Mouse (Mus musculus): ENCODE data around the gene Tnrc6c. TPM values are rescaled to one million over a fixed set of nuclear protein-coding genes. Genes with fewer than 3 reads are reported as not detected.
A peak's percentile ranks its signal among the peaks of the same experiment; 100 is the strongest.

The Tnrc6c gene
- polyA plus RNA-seq, 1 experiment from 2014 or later, result 24.3 TPM

DNA sequence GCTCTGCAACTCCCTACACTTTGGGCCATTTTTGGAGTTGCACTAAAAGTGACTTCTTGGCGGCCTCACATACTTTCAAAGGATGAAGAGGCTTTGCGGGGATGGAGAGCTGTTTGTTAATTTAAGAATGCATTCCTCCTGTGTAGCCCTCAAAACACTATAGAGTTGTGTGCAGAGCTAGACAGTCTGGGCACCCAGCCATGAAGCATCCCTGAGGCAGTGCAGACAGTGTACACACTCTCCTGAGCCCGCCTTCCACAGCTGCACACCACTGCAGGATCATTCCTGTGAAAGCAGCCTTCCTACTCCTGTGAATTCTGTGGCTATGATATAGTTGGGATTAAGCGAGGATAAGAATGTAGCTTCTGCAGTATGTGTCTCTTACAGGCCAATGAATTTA, 4.9 kb downstream of the Tnrc6c start:
- no peaks in the 10 kb centered on the region for H3K36me3 ChIP-seq
- no peak overlapping the region for H3K9ac ChIP-seq (replicated peaks)
- WGBS, result 56% methylated on average over 4 of the region's 4 CpGs
- no peaks in the 10 kb centered on the region for H3K27me3 ChIP-seq
- 0 out of 2 replicates have a peak overlapping the region, but pooled peaks have one; percentile 2 for H3K4me3 ChIP-seq
- H3K4me1 ChIP-seq, result peaks cover 33% of the 10 kb centered on the region
- H3K27ac ChIP-seq (replicated peaks), result no peak overlapping the region
- H3K9me3 ChIP-seq, result no peaks in the 10 kb centered on the region
- ATAC-seq (ENCODE audit: low FRiP score, low read depth), result no peak
- peak overlapping the region; percentile 35 for H3K4me2 ChIP-seq (replicated peaks)

- ATAC-seq (ENCODE audit: low FRiP score, low read depth), result no peak
- H3K4me2 ChIP-seq (replicated peaks), result no peak overlapping the region
- H3K9me3 ChIP-seq, result no peaks in the 10 kb centered on the region
- peaks cover 34% of the 10 kb centered on the region for H3K4me1 ChIP-seq
- H3K9ac ChIP-seq (replicated peaks), result no peak overlapping the region
- no peak overlapping the region for H3K27ac ChIP-seq (replicated peaks)
- 84% methylated on average over 4 of the region's 4 CpGs for WGBS
- no peaks in the 10 kb centered on the region for H3K36me3 ChIP-seq
- no peak overlapping the region for H3K4me3 ChIP-seq
- H3K27me3 ChIP-seq, result no peaks in the 10 kb centered on the region
Observed at GRCm38 (mm10) chr11:117663036-117663809, 9.1 kb downstream of the Tnrc6c start.

- Histone ChIP-seq H3K9ac (replicated peaks) (no peak overlapping the region), H3K36me3 (no peaks in the 10 kb centered on the region), H3K27ac (replicated peaks) (no peak overlapping the region), H3K4me3 (no peak overlapping the region), H3K4me2 (replicated peaks) (no peak overlapping the region), H3K9me3 (no peaks in the 10 kb centered on the region), H3K27me3 (no peaks in the 10 kb centered on the region), H3K4me1 (peaks cover 31% of the 10 kb centered on the region)
- no peak for ATAC-seq (ENCODE audit: low FRiP score, low read depth)
Observed at GRCm38 (mm10) chr11:117663810-117664139, 9.7 kb downstream of the Tnrc6c start.

DNA sequence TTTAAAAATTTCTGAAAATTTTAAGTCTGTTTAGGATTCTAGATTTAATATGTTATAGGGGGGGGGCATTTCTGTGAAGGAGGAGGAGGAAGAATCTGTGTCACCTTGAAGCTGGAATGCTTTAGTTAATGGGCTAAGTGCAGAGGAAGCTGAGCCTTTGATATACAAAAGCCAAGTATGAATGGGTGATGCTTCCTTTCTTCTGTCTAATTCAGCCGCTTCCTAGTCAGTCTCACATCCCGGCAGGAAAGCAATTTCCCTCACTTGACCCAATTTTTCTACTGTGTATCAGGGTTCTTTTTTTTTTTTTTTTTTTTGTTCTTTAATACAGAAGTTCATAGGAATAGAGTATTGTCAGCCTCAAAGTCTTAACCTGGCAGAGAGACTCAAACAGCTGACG, 11.1 kb downstream of the Tnrc6c start:
- Histone ChIP-seq H3K4me1 (peaks cover 25% of the 10 kb centered on the region), H3K4me2 (replicated peaks) (no peak overlapping the region), H3K9ac (replicated peaks) (no peak overlapping the region), H3K4me3 (no peak overlapping the region), H3K27ac (replicated peaks) (no peak overlapping the region), H3K9me3 (no peaks in the 10 kb centered on the region), H3K36me3 (no peaks in the 10 kb centered on the region), H3K27me3 (no peaks in the 10 kb centered on the region)
- ATAC-seq (ENCODE audit: low FRiP score, low read depth), result no peak
- WGBS, result 50% methylated on average over 3 of the region's 3 CpGs

DNA sequence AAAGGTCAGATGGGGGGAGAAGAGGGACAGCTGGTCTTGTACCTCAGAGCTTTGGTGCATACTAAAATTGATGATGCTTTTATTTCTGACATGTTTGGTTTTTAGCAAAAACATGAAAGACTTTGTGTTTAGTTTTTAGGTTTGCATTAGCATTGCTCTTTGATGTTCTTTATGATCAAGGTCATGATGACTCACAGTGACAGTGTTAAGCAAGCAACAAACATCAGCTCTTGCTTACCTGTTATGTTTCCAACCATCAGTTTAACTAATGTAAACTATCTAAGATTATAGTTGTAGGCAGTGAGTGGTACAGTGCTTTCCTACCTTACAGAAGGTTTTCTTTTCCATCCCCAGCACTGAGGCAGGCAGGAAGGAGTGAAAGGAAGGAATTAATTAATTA, 12.5 kb downstream of the Tnrc6c start:
- Histone ChIP-seq H3K4me2 (replicated peaks) (no peak overlapping the region), H3K9ac (replicated peaks) (no peak overlapping the region), H3K27ac (replicated peaks) (no peak overlapping the region), H3K36me3 (no peaks in the 10 kb centered on the region), H3K4me1 (peaks cover 23% of the 10 kb centered on the region), H3K9me3 (no peaks in the 10 kb centered on the region), H3K27me3 (no peaks in the 10 kb centered on the region), H3K4me3 (no peak overlapping the region)
- ATAC-seq (ENCODE audit: low FRiP score, low read depth), result no peak

DNA sequence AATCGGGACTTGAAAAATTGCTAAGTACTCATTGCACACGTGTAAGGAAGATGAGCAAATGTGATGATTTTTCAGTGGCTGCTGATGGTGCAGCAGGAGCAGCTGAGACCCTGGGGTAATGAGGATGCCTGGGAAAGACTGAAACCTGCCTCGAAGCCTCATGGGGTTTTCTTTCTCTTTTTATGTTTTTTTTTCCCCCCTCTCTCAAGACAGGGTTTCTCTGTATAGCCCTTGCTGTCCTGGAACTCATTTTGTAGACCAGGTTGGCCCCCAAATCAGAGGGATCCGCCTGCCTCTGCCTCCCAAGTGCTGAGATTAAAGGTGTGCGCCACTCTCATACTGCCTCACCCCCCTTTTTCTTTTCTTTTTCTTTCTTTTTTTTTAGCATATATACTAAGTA, 13.1 kb downstream of the Tnrc6c start:
- H3K4me1 ChIP-seq, result peaks cover 23% of the 10 kb centered on the region
- 84% methylated on average over 5 of the region's 5 CpGs for WGBS
- ATAC-seq (ENCODE audit: low FRiP score, low read depth), result no peak

GRCm38 (mm10) chr11:117667825-117668224, 13.7 kb downstream of the Tnrc6c start:
- no peak overlapping the region for H3K4me3 ChIP-seq
- no peak for ATAC-seq (ENCODE audit: low FRiP score, low read depth)
- H3K4me2 ChIP-seq (replicated peaks), result no peak overlapping the region
- H3K9me3 ChIP-seq, result no peaks in the 10 kb centered on the region
- 84% methylated on average over 5 of the region's 5 CpGs for WGBS
- no peak overlapping the region for H3K9ac ChIP-seq (replicated peaks)
- H3K27me3 ChIP-seq, result no peaks in the 10 kb centered on the region
- no peak overlapping the region for H3K27ac ChIP-seq (replicated peaks)
- peaks cover 23% of the 10 kb centered on the region for H3K4me1 ChIP-seq
- no peaks in the 10 kb centered on the region for H3K36me3 ChIP-seq

More for the DNA sequence above, 13.1 kb downstream of the Tnrc6c start:
- Histone ChIP-seq H3K27ac (replicated peaks) (no peak overlapping the region), H3K27me3 (no peaks in the 10 kb centered on the region), H3K4me3 (no peak overlapping the region), H3K9ac (replicated peaks) (no peak overlapping the region), H3K4me2 (replicated peaks) (no peak overlapping the region), H3K9me3 (no peaks in the 10 kb centered on the region), H3K36me3 (no peaks in the 10 kb centered on the region)

DNA sequence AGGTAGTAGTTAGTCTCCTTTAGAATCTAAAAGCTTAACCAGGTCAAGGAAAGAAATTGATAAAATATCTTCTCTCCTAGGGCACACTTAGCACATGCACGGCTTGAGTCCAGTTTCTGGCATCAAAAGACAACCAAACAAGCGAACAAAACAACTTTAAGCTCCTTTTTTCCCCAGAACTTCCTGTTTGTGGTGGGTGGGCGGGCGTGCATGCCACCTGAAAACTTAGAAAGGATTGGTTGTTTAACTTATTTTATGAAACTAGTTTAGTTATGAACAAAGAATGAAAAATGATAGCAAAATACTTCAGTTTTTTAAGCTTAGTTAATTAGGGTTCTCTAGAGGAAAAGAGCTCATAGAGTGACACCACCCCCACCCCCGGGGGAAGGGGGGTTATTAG, 17.5 kb downstream of the Tnrc6c start:
- H3K36me3 ChIP-seq, result no peaks in the 10 kb centered on the region
- H3K27ac ChIP-seq (replicated peaks), result no peak overlapping the region
- no peak overlapping the region for H3K4me3 ChIP-seq
- ATAC-seq (ENCODE audit: low FRiP score, low read depth), result no peak
- WGBS, result 94% methylated on average over 5 of the region's 5 CpGs
- peaks cover 13% of the 10 kb centered on the region for H3K4me1 ChIP-seq
- no peak overlapping the region for H3K9ac ChIP-seq (replicated peaks)
- H3K27me3 ChIP-seq, result no peaks in the 10 kb centered on the region
- H3K4me2 ChIP-seq (replicated peaks), result no peak overlapping the region
- H3K9me3 ChIP-seq, result no peaks in the 10 kb centered on the region

- no peak overlapping the region for H3K4me3 ChIP-seq
- H3K27me3 ChIP-seq, result no peaks in the 10 kb centered on the region
- ATAC-seq (ENCODE audit: low FRiP score, low read depth), result no peak
- no peaks in the 10 kb centered on the region for H3K9me3 ChIP-seq
- H3K36me3 ChIP-seq, result no peaks in the 10 kb centered on the region
- 96% methylated on average over 1 of the region's 1 CpGs for WGBS
- no peak overlapping the region for H3K27ac ChIP-seq (replicated peaks)
- no peak overlapping the region for H3K9ac ChIP-seq (replicated peaks)
- no peak overlapping the region for H3K4me2 ChIP-seq (replicated peaks)
- peaks cover 20% of the 10 kb centered on the region for H3K4me1 ChIP-seq
Observed at GRCm38 (mm10) chr11:117674531-117674930, 20.4 kb downstream of the Tnrc6c start.

DNA sequence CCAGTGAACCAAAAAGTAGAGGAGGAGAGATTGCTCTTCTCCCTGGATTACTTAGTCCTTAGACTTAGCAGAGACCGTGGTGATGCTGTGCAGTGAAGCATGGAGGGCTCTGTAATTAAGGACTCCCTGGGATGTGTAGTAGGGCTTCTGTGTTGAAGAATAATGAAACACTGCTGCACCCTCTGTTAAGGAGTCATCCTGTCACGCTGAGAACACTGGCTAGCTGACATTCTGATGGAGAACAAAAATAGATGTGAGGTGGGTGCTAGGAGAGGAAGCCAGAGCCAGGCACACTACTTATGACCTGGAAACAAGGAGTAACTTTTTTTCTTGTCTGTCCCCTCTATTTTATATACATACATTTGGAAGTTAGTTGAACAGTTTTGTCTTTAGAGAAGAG, 22.6 kb downstream of the Tnrc6c start:
- H3K9me3 ChIP-seq, result no peaks in the 10 kb centered on the region
- H3K4me2 ChIP-seq (replicated peaks), result no peak overlapping the region
- H3K27me3 ChIP-seq, result no peaks in the 10 kb centered on the region
- no peaks in the 10 kb centered on the region for H3K36me3 ChIP-seq
- no peak overlapping the region for H3K9ac ChIP-seq (replicated peaks)
- H3K4me3 ChIP-seq, result no peak overlapping the region
- no peak for ATAC-seq (ENCODE audit: low FRiP score, low read depth)
- WGBS, result 7% methylated on average over 2 of the region's 2 CpGs
- 0 out of 2 replicates have a peak overlapping the region, but pooled peaks have one; percentile 17 for H3K27ac ChIP-seq (replicated peaks)
- peaks cover 25% of the 10 kb centered on the region for H3K4me1 ChIP-seq

- no peak for ATAC-seq (ENCODE audit: low FRiP score, low read depth)
- Histone ChIP-seq H3K36me3 (no peaks in the 10 kb centered on the region), H3K4me2 (replicated peaks) (no peak overlapping the region), H3K9me3 (no peaks in the 10 kb centered on the region), H3K4me1 (peaks cover 25% of the 10 kb centered on the region), H3K4me3 (no peak overlapping the region), H3K27ac (replicated peaks) (no peak overlapping the region), H3K9ac (replicated peaks) (no peak overlapping the region), H3K27me3 (no peaks in the 10 kb centered on the region)
- WGBS, result 71% methylated on average over 3 of the region's 3 CpGs
Observed at GRCm38 (mm10) chr11:117677111-117677510, 23.0 kb downstream of the Tnrc6c start.

GRCm38 (mm10) chr11:117677594-117677993, 23.5 kb downstream of the Tnrc6c start:
- no peak overlapping the region for H3K4me2 ChIP-seq (replicated peaks)
- no peaks in the 10 kb centered on the region for H3K27me3 ChIP-seq
- H3K9me3 ChIP-seq, result no peaks in the 10 kb centered on the region
- no peak overlapping the region for H3K9ac ChIP-seq (replicated peaks)
- no peak overlapping the region for H3K27ac ChIP-seq (replicated peaks)
- H3K4me3 ChIP-seq, result no peak overlapping the region
- peaks cover 25% of the 10 kb centered on the region for H3K4me1 ChIP-seq
- WGBS, result 88% methylated on average over 3 of the region's 3 CpGs
- ATAC-seq (ENCODE audit: low FRiP score, low read depth), result no peak
- H3K36me3 ChIP-seq, result no peaks in the 10 kb centered on the region

- whole genome bisulfite sequencing, result 95% methylated on average over 4 of the region's 4 CpGs
- H3K27me3 ChIP-seq, result no peaks in the 10 kb centered on the region
- H3K36me3 ChIP-seq, result no peaks in the 10 kb centered on the region
- no peak overlapping the region for H3K4me3 ChIP-seq
- no peak for ATAC-seq (ENCODE audit: low FRiP score, low read depth)
- no peak overlapping the region for H3K27ac ChIP-seq (replicated peaks)
- peaks cover 25% of the 10 kb centered on the region for H3K4me1 ChIP-seq
- H3K9ac ChIP-seq (replicated peaks), result no peak overlapping the region
- no peak overlapping the region for H3K4me2 ChIP-seq (replicated peaks)
- no peaks in the 10 kb centered on the region for H3K9me3 ChIP-seq
Observed at GRCm38 (mm10) chr11:117678155-117678554, 24.1 kb downstream of the Tnrc6c start.

Data from midbrain, embryonic 12.5 days (tissue).